Mouse (Mus musculus): ENCODE measurements around the gene Apoe.

Gene Apoe

DNA sequence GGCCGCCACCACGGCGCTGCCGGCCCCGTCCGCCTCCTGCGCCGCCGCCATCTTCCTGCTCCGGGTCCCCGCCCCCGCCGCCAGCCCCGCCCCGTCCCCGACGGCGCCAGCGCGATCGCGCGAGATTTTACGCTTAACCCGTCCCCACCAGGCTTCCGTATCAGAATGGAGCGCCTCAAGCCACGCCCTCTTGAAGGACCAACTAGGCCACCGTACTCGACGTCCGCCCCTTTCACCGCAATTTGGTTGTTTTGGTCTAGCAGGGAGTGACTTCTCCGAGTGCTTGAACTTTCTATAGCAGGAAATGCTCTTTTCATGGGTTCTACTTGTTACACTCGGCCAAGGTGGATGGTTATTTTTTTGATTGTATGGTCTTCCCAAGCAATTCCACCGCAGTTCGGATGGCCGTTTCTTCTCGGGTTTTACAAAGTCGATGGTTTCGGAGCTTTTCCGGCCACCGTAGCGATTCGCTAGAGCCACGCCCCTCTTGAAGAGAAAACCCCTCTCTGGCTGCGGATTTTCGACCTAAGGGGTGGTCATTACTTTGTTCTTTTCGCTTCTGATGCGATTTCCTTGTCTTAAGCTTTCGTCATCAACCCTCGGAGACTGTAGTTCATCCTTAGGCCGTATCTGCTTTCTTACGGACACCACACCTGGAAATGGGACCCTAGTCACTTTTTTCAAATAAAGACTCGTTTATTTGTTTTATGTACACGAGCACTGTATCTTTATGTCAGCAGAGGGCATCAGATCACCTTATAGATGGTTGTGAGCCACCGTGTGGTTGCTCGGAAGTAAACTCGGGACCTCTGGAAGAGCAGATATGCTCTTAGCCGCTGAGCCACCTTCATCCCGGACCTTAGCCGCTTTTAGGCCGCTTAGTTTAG is 33.8 kb downstream of the Apoe start, which contains the start of gene Clptm1:
Gene Clptm1, minus strand, starts transcription at position 79 of the 887 bp plus-strand sequence.
- DNase-seq (ENCODE audit: low spot score in 2 of 2), result peak; percentile 97 to 99

DNA sequence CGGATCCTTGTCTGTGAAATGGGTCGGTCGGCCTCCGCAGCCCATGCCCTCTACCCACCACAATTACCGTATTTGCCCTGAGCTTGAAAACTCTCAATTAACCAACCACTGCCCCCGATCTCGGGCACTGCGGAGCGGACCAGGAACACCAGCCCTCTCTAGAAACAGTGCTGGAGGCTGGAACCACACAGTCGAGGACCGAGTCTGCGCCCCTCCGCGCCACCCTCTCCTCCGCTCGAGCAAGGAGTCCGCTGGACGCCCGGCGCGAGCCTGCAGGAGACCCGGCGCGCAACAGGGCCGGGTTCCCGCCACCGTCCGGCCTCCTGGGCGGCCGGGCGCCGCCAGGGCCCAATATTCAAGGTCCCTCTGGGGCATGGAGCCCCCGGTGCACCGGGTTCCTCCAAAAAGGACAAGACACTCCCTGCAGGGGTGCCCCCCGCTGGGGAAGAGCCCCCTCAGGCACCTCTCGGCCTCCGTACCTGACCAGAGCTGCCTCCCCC is 34.5 kb downstream of the Apoe start:
- peak in 1 of 2 experiments; percentile 23 for DNase-seq (ENCODE audit: low spot score in 2 of 2)

DNA sequence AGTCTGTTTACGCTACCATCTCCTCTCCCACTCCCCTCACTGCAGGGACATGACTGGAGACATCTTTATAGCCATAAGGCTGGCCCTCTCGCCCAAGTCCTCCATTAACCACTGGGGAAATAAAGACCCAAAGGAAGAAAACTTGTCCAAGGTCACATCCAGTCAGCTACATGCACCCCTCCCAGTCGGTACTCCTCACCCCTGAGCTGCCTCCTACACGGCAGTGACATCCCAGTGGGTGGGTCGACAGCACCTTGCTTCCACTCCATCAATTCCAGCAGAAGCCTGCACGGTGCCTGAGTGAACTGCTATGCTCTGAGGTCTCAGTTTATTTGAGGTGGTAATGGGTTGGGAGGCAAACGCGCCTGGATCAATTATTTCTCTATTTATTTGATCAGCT is 35.0 kb downstream of the Apoe start:
- peak in 1 of 2 experiments; percentile 17 for DNase-seq (ENCODE audit: low spot score in 2 of 2)

DNA sequence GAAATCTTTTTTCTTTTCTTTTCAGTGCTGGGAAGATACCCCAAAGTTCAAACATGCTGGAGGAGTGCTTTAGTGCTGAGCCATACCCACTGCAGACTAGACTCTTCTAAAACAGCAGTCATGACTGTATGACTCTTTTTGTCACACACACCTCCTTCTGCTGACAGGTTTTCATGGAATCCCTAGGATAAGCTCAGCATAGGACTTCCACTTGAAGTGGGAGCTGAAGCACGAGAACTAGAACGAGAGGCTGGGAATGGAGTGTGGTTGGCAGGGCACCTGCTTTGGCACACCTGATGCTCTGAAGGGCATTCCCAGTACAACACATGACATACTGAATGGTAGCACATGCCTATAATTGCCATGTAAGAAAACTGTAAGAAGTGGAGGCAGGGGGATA is 46.4 kb downstream of the Apoe start:
- DNase-seq (ENCODE audit: low spot score in 2 of 2), result no peak

DNA sequence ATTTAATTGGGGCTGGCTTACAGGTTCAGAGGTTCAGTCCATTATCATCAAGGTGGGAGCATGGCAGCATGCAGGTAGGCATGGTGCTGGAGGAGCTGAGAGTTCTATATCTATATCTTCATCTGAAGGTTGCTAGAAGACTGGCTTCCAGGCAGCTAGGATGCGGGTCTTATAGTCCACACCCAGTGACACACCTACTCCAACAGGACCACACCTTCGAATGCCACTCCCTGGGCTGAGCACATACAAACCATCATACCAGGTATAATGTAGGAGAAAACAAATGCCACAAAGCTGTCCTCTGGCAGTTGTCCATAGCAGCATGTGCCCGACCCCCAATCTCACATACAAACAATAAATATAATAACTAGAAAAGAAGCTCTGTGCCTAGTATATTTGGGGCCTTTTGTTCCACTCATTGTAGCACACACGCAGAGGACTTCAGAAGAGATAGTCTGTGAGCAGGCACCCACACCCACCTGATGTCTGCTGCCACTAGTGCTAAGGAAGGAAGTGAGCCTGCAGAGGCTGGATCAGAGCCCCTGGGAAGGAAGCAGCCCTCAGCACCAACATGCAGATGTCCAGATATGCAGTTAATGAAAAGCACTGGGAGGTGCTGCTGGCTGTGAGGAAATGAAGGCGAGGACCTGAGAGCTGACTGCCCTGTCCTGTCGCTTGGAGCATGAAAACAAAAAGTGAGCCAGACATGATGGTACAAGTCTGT is 47.8 kb downstream of the Apoe start:
- DNase-seq (ENCODE audit: low spot score in 2 of 2), result no peak

All from right cerebral cortex, adult 2 months (tissue).